Mouse (Mus musculus) brain, embryonic 14.5 days (tissue): ENCODE data around the gene Stk24.

Experiments
- CTCF ChIP-seq: fragments of 200-500 bp; IDR thresholded peaks from 2 replicates; pipeline ENCODE4 v1.5.1; 2012; ENCODE audit warnings: inconsistent platforms, mild to moderate bottlenecking, moderate library complexity, borderline replicate concordance; ENCODE audit not compliant: insufficient read depth, insufficient read length; ENCODE audit errors: extremely low read depth
- POLR2A ChIP-seq: fragments of 200-500 bp; IDR thresholded peaks from 2 replicates; pipeline ENCODE4 v1.6.1; 2012; ENCODE audit warnings: mild to moderate bottlenecking, inconsistent platforms, borderline replicate concordance; ENCODE audit not compliant: poor library complexity, insufficient read depth, insufficient read length, severe bottlenecking; ENCODE audit errors: extremely low read depth

- no peak for TF ChIP-seq CTCF
- TF ChIP-seq POLR2A, result no peak
These were observed 1.3 kb downstream of the Stk24 start for GRCm38 (mm10) chr14:121378243-121379115.
